Mouse (Mus musculus) erythroblast, adult 5-6 weeks (primary cell): ENCODE measurements around the gene Stk36. TPM values are rescaled to one million over a fixed set of nuclear protein-coding genes. Genes with fewer than 3 reads are reported as not detected.

Experiments
- ATAC-seq: replicated peaks from 2 replicates; pipeline ENCODE4 v1.8.0; 2016; ENCODE audit warnings: moderate number of reproducible peaks, mild to moderate bottlenecking, moderate TSS enrichment, inconsistent platforms; ENCODE audit not compliant: poor library complexity, low FRiP score, severe bottlenecking
- total RNA-seq, 2 experiments: library from RNA; stranded (forward) in 1 of 2; stranded (reverse) in 1 of 2; fragments of 150-400 nt in 1 of 2; fragments of 200-764, 138-1000 nt in 1 of 2; gene quantifications; 2 replicates each; pipeline versions ENCODE4 v1.2.3 to v1.2.4; 2015 to 2017; ENCODE audit warnings: low replicate concordance in 2 of 2

Gene Stk36
- total RNA-seq, 2 experiments from 2014 or later = not detected

GRCm38 (mm10) chr1:74662253-74662865, 61.1 kb downstream of the Stk36 start:
- 0 out of 2 replicates have a peak, but pooled peaks have one; percentile 28 for ATAC-seq

- ATAC-seq = no peak
Observed at GRCm38 (mm10) chr1:74665153-74665552, 63.9 kb downstream of the Stk36 start.

DNA sequence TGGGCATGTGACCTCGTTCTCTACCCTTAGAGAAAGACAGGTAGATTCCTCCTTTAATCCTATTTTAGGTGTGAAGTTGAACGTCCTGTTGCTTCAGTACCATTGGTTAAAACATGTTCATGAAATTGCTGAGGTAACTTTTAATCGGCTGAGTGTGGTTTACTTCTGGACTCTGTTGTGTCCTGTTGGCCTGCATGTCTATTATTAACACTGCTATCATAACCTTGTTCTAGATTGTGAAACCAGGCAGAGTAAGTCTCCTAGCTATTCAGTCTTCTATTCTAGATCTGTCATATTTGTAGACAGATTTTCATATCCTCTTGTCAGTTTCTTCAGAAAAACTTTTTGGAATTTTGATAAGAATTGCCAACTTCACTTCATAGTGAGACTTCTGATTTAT, 67.1 kb downstream of the Stk36 start:
- no peak for ATAC-seq

DNA sequence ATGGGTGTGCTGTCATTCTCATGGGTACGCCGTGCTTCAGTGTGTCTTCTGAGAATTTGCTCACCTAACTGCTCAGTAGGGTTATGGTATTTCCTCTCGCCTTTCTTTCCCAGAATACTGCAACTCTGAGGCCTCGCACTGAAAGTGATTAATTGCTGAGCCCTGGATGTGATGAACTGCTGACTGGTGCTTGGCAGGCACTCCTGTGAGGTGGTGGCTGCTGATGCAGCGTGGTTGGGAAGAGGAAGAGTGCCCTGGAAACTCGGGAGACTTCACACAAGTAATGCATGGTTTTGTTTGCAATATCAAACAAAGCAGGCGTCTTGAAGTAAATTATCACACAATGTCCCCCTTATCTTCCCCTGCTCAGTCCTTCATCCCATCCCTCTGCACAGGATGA, 71.5 kb downstream of the Stk36 start:
- no peak for ATAC-seq

- no peak for ATAC-seq
Observed at GRCm38 (mm10) chr1:74676863-74677262, 75.6 kb downstream of the Stk36 start.

DNA sequence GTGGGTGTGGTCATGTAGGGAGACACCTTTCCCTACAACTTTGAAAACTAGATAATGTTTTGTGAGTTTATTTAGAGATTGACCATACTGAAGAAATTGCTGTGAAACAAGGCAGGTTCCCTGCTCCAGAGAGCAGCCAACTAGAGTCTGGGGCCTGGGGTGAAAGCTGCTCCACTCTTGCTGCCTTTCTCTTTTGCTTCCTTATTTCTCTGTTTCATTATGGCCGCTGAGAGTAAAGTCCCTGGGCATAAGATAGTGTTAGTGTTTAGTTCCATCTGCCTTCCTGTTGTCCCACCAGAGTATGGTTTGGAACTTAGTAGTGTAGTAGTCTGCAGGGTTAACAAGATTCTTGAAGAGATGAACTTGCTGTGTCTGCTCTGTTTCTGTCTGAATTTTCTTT, 76.6 kb downstream of the Stk36 start:
- no peak for ATAC-seq

Other genes with a start within 250 kb of the Stk36 start
- not detected in 2 replicates for gene Catip, start 239.3 kb upstream of the Stk36 start, total RNA-seq (2015; ENCODE audit: low replicate concordance)
- not detected in 2 replicates for gene Catip, start 239.3 kb upstream of the Stk36 start, total RNA-seq (2017; ENCODE audit: low replicate concordance)
- 20.2 and 37.0 TPM in 2 replicates for gene Slc11a1, start 226.2 kb upstream of the Stk36 start, total RNA-seq (2015; ENCODE audit: low replicate concordance)
- gene Slc11a1, start 226.2 kb upstream of the Stk36 start, total RNA-seq (2017; ENCODE audit: low replicate concordance) = 3.0 and 12.7 TPM in 2 replicates
- 30.7 and 40.5 TPM in 2 replicates for gene Ctdsp1, start 209.9 kb upstream of the Stk36 start, total RNA-seq (2015; ENCODE audit: low replicate concordance)
- 10.5 and 22.8 TPM in 2 replicates for gene Ctdsp1, start 209.9 kb upstream of the Stk36 start, total RNA-seq (2017; ENCODE audit: low replicate concordance)
- not detected in 2 replicates for gene Vil1, start 192.1 kb upstream of the Stk36 start, total RNA-seq (2015; ENCODE audit: low replicate concordance)
- gene Vil1, start 192.1 kb upstream of the Stk36 start, total RNA-seq (2017; ENCODE audit: low replicate concordance) = not detected in 2 replicates
- 12.1 and 15.4 TPM in 2 replicates for gene Cnot9, start 95.4 kb upstream of the Stk36 start, total RNA-seq (2015; ENCODE audit: low replicate concordance)
- gene Cnot9, start 95.4 kb upstream of the Stk36 start, total RNA-seq (2017; ENCODE audit: low replicate concordance) = 15.9 and 28.2 TPM in 2 replicates
- gene Plcd4, start 58.6 kb upstream of the Stk36 start, total RNA-seq (2015; ENCODE audit: low replicate concordance) = not detected in 2 replicates
- gene Plcd4, start 58.6 kb upstream of the Stk36 start, total RNA-seq (2017; ENCODE audit: low replicate concordance) = 1.4 TPM in 1 of 2 replicates, not detected in the other
- gene Usp37, start 57.2 kb upstream of the Stk36 start, total RNA-seq (2015; ENCODE audit: low replicate concordance) = 7.1 and 9.8 TPM in 2 replicates
- gene Usp37, start 57.2 kb upstream of the Stk36 start, total RNA-seq (2017; ENCODE audit: low replicate concordance) = 12.4 and 28.7 TPM in 2 replicates
- gene Zfp142, start 13.2 kb upstream of the Stk36 start, total RNA-seq (2015; ENCODE audit: low replicate concordance) = 4.6 and 5.2 TPM in 2 replicates
- 2.8 and 4.7 TPM in 2 replicates for gene Zfp142, start 13.2 kb upstream of the Stk36 start, total RNA-seq (2017; ENCODE audit: low replicate concordance)
- gene Bcs1l, start 13.2 kb upstream of the Stk36 start, total RNA-seq (2015; ENCODE audit: low replicate concordance) = 0.77 and 1.5 TPM in 2 replicates
- gene Bcs1l, start 13.2 kb upstream of the Stk36 start, total RNA-seq (2017; ENCODE audit: low replicate concordance) = 0.51 and 2.4 TPM in 2 replicates
- 4.4 and 8.4 TPM in 2 replicates for gene Rnf25, start within 50 bp of the Stk36 start, total RNA-seq (2015; ENCODE audit: low replicate concordance)
- gene Rnf25, start within 50 bp of the Stk36 start, total RNA-seq (2017; ENCODE audit: low replicate concordance) = 3.5 and 18.1 TPM in 2 replicates
- 0.77 and 3.1 TPM in 2 replicates for gene Ttll4, start 60.3 kb downstream of the Stk36 start, total RNA-seq (2015; ENCODE audit: low replicate concordance)
- 10.3 and 13.7 TPM in 2 replicates for gene Ttll4, start 60.3 kb downstream of the Stk36 start, total RNA-seq (2017; ENCODE audit: low replicate concordance)
- 10.0 and 16.7 TPM in 2 replicates for gene Cyp27a1, start 112.1 kb downstream of the Stk36 start, total RNA-seq (2015; ENCODE audit: low replicate concordance)
- 5.1 and 6.7 TPM in 2 replicates for gene Cyp27a1, start 112.1 kb downstream of the Stk36 start, total RNA-seq (2017; ENCODE audit: low replicate concordance)
- not detected in 2 replicates for gene Prkag3, start 147.8 kb downstream of the Stk36 start, total RNA-seq (2015; ENCODE audit: low replicate concordance)
- gene Prkag3, start 147.8 kb downstream of the Stk36 start, total RNA-seq (2017; ENCODE audit: low replicate concordance) = 0.14 TPM in 1 of 2 replicates, not detected in the other
- gene Wnt6, start 170.4 kb downstream of the Stk36 start, total RNA-seq (2015; ENCODE audit: low replicate concordance) = not detected in 2 replicates
- not detected in 2 replicates for gene Wnt6, start 170.4 kb downstream of the Stk36 start, total RNA-seq (2017; ENCODE audit: low replicate concordance)
- not detected in 2 replicates for gene Wnt10a, start 190.1 kb downstream of the Stk36 start, total RNA-seq (2015; ENCODE audit: low replicate concordance)
- not detected in 2 replicates for gene Wnt10a, start 190.1 kb downstream of the Stk36 start, total RNA-seq (2017; ENCODE audit: low replicate concordance)